Mouse (Mus musculus): ENCODE results near the gene Ntn5.

DNA sequence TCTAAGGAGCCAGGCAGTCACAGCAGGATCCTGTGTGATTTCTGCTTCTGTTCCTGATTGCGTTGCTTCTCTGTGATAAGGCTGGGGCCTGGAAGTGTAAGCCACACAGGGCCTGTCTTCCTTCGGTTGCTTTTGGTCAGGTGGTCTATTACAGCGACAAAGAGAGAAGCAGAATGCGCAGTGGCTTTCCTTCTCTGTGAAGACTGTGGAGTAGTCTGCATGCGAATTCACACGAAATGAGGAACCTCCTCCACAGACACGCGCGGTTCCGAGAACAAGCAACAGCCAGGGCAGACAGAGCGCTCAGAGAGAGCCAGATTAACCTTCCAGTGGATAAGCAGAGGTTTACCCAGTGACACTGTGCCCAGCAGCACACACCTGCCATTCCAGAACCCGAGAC is 57.5 kb downstream of the Ntn5 start:
- TF ChIP-seq POLR2A (IDR thresholded peaks at IDR 0.05; ENCODE audit: borderline replicate concordance, extremely low read depth, low read depth, low read length) (no peak), CTCF (IDR thresholded peaks at IDR 0.05; ENCODE audit: insufficient read depth, low read length) (no peak)
